Mouse (Mus musculus) embryonic stem cell, embryonic (primary cell): ENCODE measurements around the gene Cldn13.

Experiments
- CTCF ChIA-PET, 4 experiments: fragments of 300-600 bp in 2 of 4; fragments of 350-600 bp in 2 of 4; sonication (Branson Sonifier 250); formaldehyde crosslinking; loops; one replicate each; lab custom pipeline; 2022; ENCODE audit warnings: inconsistent platforms in 2 of 4; lab: Charles Lee
- POLR2A ChIA-PET, 4 experiments: fragments of 300-600 bp in 2 of 4; fragments of 350-600 bp in 2 of 4; sonication (Branson Sonifier 250); formaldehyde crosslinking; loops; one replicate each; lab custom pipeline; 2022; ENCODE audit warnings: antibody characterized with exemption in 4 of 4, inconsistent platforms in 1 of 4; lab: Charles Lee

Cldn13 gene

GRCm38 (mm10) chr5:134915311-134915710, at the start of gene Cldn13:
TSS of gene Cldn13 (minus strand) at chr5:134915526.
- ChIA-PET POLR2A (interaction anchor here (0.5 to 2.5 kb wide), 15 partner anchors 8 to 135 kb away, joined by 3 to 9 read pairs (median 4); partner anchors contain the start of genes Abhd11 (in 2 of the 4), Cldn4 (in 2 of the 4) and Mettl27 (in 1 of the 4)), CTCF (interaction anchor here (0.5 to 8.9 kb wide), 8 partner anchors 8 to 203 kb away, joined by 3 to 55 read pairs (median 8); no protein-coding TSS in a partner anchor)

GRCm38 (mm10) chr5:134964655-134965054, 49.3 kb upstream of the Cldn13 start:
- POLR2A ChIA-PET = interaction anchor here (1.3 to 21.8 kb wide), 13 partner anchors 10 to 58 kb away, joined by 5 to 1092 read pairs (median 13); partner anchors contain the start of genes Mettl27 (in 4 of the 4), Cldn4 (in 3 of the 4), Cldn3 (in 1 of the 4) and Tmem270 (in 1 of the 4)
- CTCF ChIA-PET = interaction anchor here (0.8 to 8.5 kb wide), 13 partner anchors 21 to 72 kb away, joined by 3 to 220 read pairs (median 28); partner anchors contain the start of genes Tmem270 (in 4 of the 4), Mettl27 (in 2 of the 4) and Cldn3 (in 1 of the 4)

GRCm38 (mm10) chr5:134963546-134963945, 48.2 kb upstream of the Cldn13 start:
- CTCF ChIA-PET = interaction anchor here (0.6 to 8.5 kb wide), 18 partner anchors 9 to 400 kb away, joined by 3 to 220 read pairs (median 4); partner anchors contain the start of genes Tmem270 (in 2 of the 4), Abhd11 (in 1 of the 4), Cldn4 (in 1 of the 4) and Mettl27 (in 1 of the 4)
- POLR2A ChIA-PET = interaction anchor here in 3 of 4 experiments (0.6 to 21.8 kb wide), 20 partner anchors 9 to 743 kb away, joined by 3 to 1092 read pairs (median 6); partner anchors contain the start of genes Cldn4 (in 3 of the 3), Mettl27 (in 3 of the 3), Abhd11 (in 2 of the 3) and Cldn3 (in 1 of the 3)

DNA sequence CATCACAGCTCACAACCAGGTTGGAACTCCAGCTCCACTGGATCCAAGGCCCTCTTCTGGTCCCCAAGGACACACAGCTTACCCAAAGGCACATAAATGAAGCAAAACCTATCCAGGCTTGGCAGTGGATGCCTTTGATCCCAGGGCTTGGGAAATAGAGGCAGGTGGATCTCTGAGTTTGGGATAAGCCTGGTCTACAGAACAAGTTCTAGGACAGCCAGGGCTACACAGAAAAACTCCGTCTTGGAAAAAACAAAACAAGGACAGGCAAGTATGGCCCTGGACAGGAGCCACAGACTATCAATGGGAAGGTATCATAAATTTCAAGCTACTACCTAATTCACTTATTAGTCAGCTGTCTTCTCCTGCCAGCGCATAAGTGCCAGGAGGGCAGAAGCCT, 46.2 kb upstream of the Cldn13 start:
- ChIA-PET CTCF (interaction anchor here (0.6 to 8.5 kb wide), 17 partner anchors 11 to 669 kb away, joined by 3 to 220 read pairs (median 3); partner anchors contain the start of genes Mettl27 (in 3 of the 4), Tmem270 (in 2 of the 4), Abhd11 (in 1 of the 4) and Vps37d (in 1 of the 4)), POLR2A (interaction anchor here (0.6 to 21.8 kb wide), 21 partner anchors 9 to 973 kb away, joined by 3 to 1092 read pairs (median 9); partner anchors contain the start of genes Mettl27 (in 4 of the 4), Cldn4 (in 3 of the 4), Abhd11 (in 2 of the 4) and Cldn3 (in 2 of the 4))

DNA sequence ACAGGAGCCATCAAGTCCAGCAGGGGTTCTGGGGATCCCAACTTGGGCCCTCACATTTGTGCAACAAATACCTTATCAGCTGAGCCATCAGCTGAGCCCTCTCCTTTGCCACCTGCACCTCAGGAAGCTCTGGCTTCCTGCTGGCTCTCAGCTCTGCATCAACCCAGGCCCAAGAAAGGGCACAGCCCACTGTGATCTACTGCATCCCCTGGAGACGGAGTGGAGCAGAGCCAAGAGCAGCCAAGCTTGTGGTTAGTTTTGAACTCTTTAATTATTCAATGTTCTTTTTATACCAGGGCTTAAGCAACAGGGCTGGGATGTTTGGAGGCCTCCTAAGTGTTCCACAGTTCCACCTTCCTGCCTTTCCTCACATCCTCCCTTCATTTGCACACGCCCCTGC, 45.1 kb upstream of the Cldn13 start:
- ChIA-PET POLR2A (interaction anchor here (0.9 to 21.8 kb wide), 23 partner anchors 8 to 53 kb away, joined by 3 to 1092 read pairs (median 7); partner anchors contain the start of genes Mettl27 (in 4 of the 4), Abhd11 (in 3 of the 4), Cldn4 (in 3 of the 4) and Cldn3 (in 2 of the 4)), CTCF (interaction anchor here in 3 of 4 experiments (0.6 to 8.5 kb wide), 13 partner anchors 14 to 670 kb away, joined by 3 to 220 read pairs (median 4); partner anchors contain the start of genes Mettl27 (in 2 of the 3), Tmem270 (in 2 of the 3), Cldn4 (in 1 of the 3) and Vps37d (in 1 of the 3))

DNA sequence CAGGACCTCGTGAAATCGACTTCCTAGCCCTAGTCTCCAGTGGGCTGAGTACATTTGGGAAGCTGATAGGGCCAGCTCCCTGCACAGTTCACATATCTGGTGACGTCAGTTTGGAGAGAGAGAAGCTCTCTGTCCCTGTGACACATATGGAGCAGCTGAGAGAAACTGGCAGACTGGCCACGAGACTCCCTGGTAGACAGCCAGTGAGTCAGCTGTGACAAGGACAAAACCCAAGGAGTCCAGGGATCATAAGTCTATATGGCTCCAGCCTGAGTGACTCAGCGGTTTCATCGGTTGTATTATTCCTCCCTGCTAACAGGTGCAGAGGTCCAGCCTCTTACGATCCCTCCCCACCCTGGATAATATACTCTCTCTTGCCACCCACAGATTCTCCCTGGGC, 43.8 kb upstream of the Cldn13 start:
- ChIA-PET CTCF (interaction anchor here in 2 of 4 experiments (2.2 to 8.5 kb wide), 3 partner anchors 26 to 56 kb away, joined by 8 to 179 read pairs (median 63); partner anchors contain the start of genes Mettl27 (in 1 of the 2) and Tmem270 (in 1 of the 2)), POLR2A (interaction anchor here in 3 of 4 experiments (0.6 to 21.8 kb wide), 13 partner anchors 8 to 50 kb away, joined by 3 to 1092 read pairs (median 11); partner anchors contain the start of genes Cldn4 (in 3 of the 3), Mettl27 (in 3 of the 3), Abhd11 (in 2 of the 3) and Cldn3 (in 1 of the 3))

DNA sequence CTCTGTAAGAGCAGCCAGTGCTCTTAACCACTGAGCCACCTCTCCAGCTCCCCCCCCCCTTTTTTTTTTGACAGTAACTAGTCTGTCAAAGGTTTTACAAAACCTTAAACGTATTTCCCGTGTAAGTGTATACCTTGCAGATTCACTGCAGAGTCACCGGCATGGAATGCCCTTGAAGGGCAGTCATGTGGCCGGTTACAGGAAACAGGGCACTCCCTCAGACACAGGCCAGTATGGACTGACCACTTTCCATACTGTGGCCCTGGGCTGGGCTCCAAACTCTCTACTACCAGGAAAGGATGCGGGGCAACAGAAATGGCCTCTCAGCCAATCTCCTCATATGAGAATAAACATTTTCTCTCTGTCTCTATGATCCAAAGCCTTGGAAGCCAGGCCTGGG, 40.2 kb upstream of the Cldn13 start:
- ChIA-PET CTCF (interaction anchor here in 3 of 4 experiments (0.6 to 5.1 kb wide), 5 partner anchors 8 to 48 kb away, joined by 3 to 19 read pairs (median 5); no protein-coding TSS in a partner anchor), POLR2A (interaction anchor here in 3 of 4 experiments (1.0 to 21.8 kb wide), 7 partner anchors 10 to 54 kb away, joined by 3 to 1092 read pairs (median 32); partner anchors contain the start of genes Cldn4 (in 3 of the 3), Mettl27 (in 3 of the 3) and Abhd11 (in 1 of the 3))

GRCm38 (mm10) chr5:134951053-134951884, 35.9 kb upstream of the Cldn13 start:
- ChIA-PET CTCF (interaction anchor here in 3 of 4 experiments (0.5 to 5.1 kb wide), 6 partner anchors 10 to 503 kb away, joined by 3 to 19 read pairs (median 4); no protein-coding TSS in a partner anchor), POLR2A (interaction anchor here in 3 of 4 experiments (0.6 to 21.8 kb wide), 15 partner anchors 8 to 58 kb away, joined by 3 to 1092 read pairs (median 9); partner anchors contain the start of genes Mettl27 (in 3 of the 3), Cldn4 (in 2 of the 3), Abhd11 (in 1 of the 3) and Cldn3 (in 1 of the 3))

DNA sequence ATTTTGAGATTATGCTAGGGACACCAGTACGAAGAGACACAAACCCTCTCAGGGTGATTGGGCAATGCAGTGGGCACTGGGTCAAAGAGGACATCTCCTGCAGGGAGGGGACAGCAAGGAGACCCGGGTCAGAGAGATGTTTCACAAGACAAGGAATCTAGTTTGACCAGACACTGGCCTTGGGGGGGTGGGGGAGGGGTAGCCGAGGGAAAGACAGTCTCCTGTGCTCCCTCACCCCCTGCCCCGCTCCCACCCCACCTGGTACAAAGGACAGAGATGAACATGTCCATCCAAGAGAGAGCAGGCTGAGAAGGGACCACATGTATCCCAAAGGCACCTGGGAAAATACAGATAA, 32.7 kb upstream of the Cldn13 start:
- ChIA-PET POLR2A (interaction anchor here in 3 of 4 experiments (1.0 to 25.0 kb wide), 21 partner anchors 11 to 221 kb away, joined by 3 to 1092 read pairs (median 22); partner anchors contain the start of genes Mettl27 (in 2 of the 3), Abhd11 (in 1 of the 3), Cldn3 (in 1 of the 3) and Cldn4 (in 1 of the 3)), CTCF (interaction anchor here in 1 of 4 experiments (0.9 to 1.7 kb wide), 3 partner anchors 15 to 18 kb away, joined by 4 to 14 read pairs (median 10); no protein-coding TSS in a partner anchor)

GRCm38 (mm10) chr5:134947420-134948084, 32.2 kb upstream of the Cldn13 start:
- ChIA-PET CTCF (interaction anchor here in 3 of 4 experiments (0.6 to 2.4 kb wide), 12 partner anchors 11 to 85 kb away, joined by 3 to 24 read pairs (median 4); partner anchors contain the start of gene Mettl27 (in 1 of the 3)), POLR2A (interaction anchor here (0.6 to 25.0 kb wide), 60 partner anchors 6 to 987 kb away, joined by 3 to 1092 read pairs (median 6); partner anchors contain the start of genes Cldn3 (in 4 of the 4), Mettl27 (in 4 of the 4), Abhd11 (in 3 of the 4) and Cldn13 (in 2 of the 4))

GRCm38 (mm10) chr5:134946857-134947255, 31.5 kb upstream of the Cldn13 start, which contains the start of gene Cldn4:
TSS of gene Cldn4 (minus strand) at chr5:134946934.
- CTCF ChIA-PET = interaction anchor here (0.6 to 2.8 kb wide), 15 partner anchors 10 to 86 kb away, joined by 3 to 24 read pairs (median 4); partner anchors contain the start of genes Cldn3 (in 1 of the 4) and Mettl27 (in 1 of the 4)
- POLR2A ChIA-PET = interaction anchor here (0.6 to 25.0 kb wide), 73 partner anchors 7 to 1015 kb away, joined by 3 to 1092 read pairs (median 5); partner anchors contain the start of genes Cldn3 (in 4 of the 4), Mettl27 (in 4 of the 4), Abhd11 (in 3 of the 4) and Cldn13 (in 2 of the 4)

DNA sequence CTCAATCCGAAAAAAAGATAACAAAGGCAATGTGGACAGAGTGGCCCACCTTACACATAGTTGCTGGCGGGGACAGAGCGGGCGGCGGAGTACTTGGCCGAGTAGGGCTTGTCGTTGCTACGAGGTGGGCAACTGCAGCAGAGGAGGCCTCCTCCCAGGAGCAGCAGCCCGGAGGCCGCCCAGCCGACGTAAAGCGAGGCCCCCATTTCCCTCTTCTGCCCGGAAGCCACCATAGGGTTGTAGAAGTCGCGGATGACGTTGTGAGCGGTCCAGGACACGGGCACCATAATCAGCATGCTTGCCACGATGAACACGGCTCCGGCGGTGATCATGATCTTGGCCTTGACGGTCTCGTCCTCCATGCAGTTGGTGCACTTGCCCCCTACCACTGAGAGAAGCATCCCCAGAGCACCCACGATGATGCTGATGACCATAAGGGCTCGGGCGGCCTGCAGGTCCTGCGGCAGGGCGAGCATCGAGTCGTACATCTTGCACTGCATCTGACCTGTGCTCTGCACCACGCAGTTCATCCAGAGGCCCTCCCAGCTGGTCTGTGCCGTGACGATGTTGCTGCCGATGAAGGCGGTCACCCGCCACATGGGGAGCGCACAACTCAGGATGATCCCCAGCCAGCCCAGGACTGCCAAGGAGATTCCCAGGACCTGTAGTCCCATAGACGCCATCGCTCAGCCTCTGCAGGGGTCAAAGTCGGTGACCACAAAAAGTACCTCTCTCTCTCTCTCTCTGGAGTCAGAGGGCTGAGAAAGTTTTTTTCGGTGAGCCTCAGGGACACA, 30.9 kb upstream of the Cldn13 start:
- ChIA-PET CTCF (interaction anchor here in 3 of 4 experiments (0.6 to 2.8 kb wide), 17 partner anchors 9 to 1238 kb away, joined by 3 to 24 read pairs (median 4); partner anchors contain the start of genes Mettl27 (in 2 of the 3) and Cldn3 (in 1 of the 3)), POLR2A (interaction anchor here (0.5 to 25.0 kb wide), 80 partner anchors 7 to 1016 kb away, joined by 3 to 1092 read pairs (median 5); partner anchors contain the start of genes Cldn3 (in 4 of the 4), Mettl27 (in 4 of the 4), Abhd11 (in 3 of the 4) and Cldn13 (in 2 of the 4))

GRCm38 (mm10) chr5:134945266-134945959, 30.1 kb upstream of the Cldn13 start:
- ChIA-PET POLR2A (interaction anchor here (0.5 to 25.0 kb wide), 48 partner anchors 8 to 990 kb away, joined by 3 to 1092 read pairs (median 8); partner anchors contain the start of genes Mettl27 (in 4 of the 4), Abhd11 (in 3 of the 4), Cldn3 (in 3 of the 4) and Cldn13 (in 1 of the 4)), CTCF (interaction anchor here (0.6 to 2.8 kb wide), 7 partner anchors 12 to 1239 kb away, joined by 3 to 24 read pairs (median 7); partner anchors contain the start of gene Mettl27 (in 1 of the 4))

DNA sequence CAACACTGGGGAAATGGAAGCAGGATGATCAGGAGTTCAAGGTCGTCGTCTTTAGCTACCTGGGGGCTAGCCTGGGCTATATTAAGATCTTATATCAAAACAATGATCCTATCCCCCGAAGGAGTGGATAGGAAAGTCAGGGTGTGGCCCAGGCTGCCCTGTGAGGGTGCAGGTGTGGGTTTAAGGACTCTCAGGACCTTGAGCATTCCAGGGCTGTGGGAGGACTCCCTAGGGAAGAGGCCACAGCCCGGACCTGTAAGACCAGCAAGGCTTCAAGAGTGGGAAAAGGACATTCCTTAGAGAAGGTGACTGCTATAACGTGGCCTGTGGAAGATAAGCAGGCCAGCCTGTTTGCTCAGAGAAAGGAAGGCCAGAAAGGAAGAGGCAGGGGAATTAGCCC, 28.9 kb upstream of the Cldn13 start:
- ChIA-PET CTCF (interaction anchor here in 3 of 4 experiments (0.6 to 2.8 kb wide), 9 partner anchors 11 to 37 kb away, joined by 3 to 17 read pairs (median 3); partner anchors contain the start of gene Mettl27 (in 1 of the 3)), POLR2A (interaction anchor here (0.6 to 25.0 kb wide), 33 partner anchors 7 to 943 kb away, joined by 3 to 1092 read pairs (median 8); partner anchors contain the start of genes Mettl27 (in 4 of the 4), Abhd11 (in 2 of the 4), Cldn3 (in 2 of the 4) and Hspb1 (in 1 of the 4))
